Mouse (Mus musculus): ENCODE results near the gene Ank2. TPM values are rescaled to one million over a fixed set of nuclear protein-coding genes. Genes with fewer than 3 reads are reported as not detected.

Gene Ank2
- polyA plus RNA-seq, 1 experiment from 2014 or later: 157 TPM

- H3K4me1 ChIP-seq (replicated peaks): peaks cover 16% of the 10 kb centered on the region
- H3K9me3 ChIP-seq: no peaks in the 10 kb centered on the region
- no peak overlapping the region for H3K9ac ChIP-seq
- H3K36me3 ChIP-seq: no peaks in the 10 kb centered on the region
- no peaks in the 10 kb centered on the region for H3K27me3 ChIP-seq
- no peak overlapping the region for H3K4me2 ChIP-seq
- ATAC-seq (ENCODE audit: low FRiP score, low read depth): 0 out of 2 replicates have a peak, but pooled peaks have one; percentile 35
- WGBS: 69% methylated on average over 5 of the region's 5 CpGs
- H3K4me3 ChIP-seq: no peak overlapping the region
- H3K27ac ChIP-seq (replicated peaks): no peak overlapping the region
These were observed 361.6 kb downstream of the Ank2 start for GRCm38 (mm10) chr3:127137508-127137907.

- H3K4me2 ChIP-seq: no peak overlapping the region
- no peak overlapping the region for H3K9ac ChIP-seq
- no peaks in the 10 kb centered on the region for H3K27me3 ChIP-seq
- WGBS: 39% methylated on average over 2 of the region's 2 CpGs
- peaks cover 16% of the 10 kb centered on the region for H3K4me1 ChIP-seq (replicated peaks)
- H3K36me3 ChIP-seq: no peaks in the 10 kb centered on the region
- ATAC-seq (ENCODE audit: low FRiP score, low read depth): 0 out of 2 replicates have a peak, but pooled peaks have one; percentile 61
- H3K9me3 ChIP-seq: no peaks in the 10 kb centered on the region
- H3K27ac ChIP-seq (replicated peaks): peak overlapping the region; percentile 45; the same call in 1 of the 2 replicates
- H3K4me3 ChIP-seq: no peak overlapping the region
These were observed 365.1 kb downstream of the Ank2 start for GRCm38 (mm10) chr3:127134062-127134461.

GRCm38 (mm10) chr3:127131048-127131447, 368.1 kb downstream of the Ank2 start:
- no peak overlapping the region for H3K9ac ChIP-seq
- ATAC-seq (ENCODE audit: low FRiP score, low read depth): no peak
- no peaks in the 10 kb centered on the region for H3K9me3 ChIP-seq
- no peak overlapping the region for H3K4me2 ChIP-seq
- no peaks in the 10 kb centered on the region for H3K36me3 ChIP-seq
- no peaks in the 10 kb centered on the region for H3K27me3 ChIP-seq
- H3K4me1 ChIP-seq (replicated peaks): peaks cover 20% of the 10 kb centered on the region
- H3K27ac ChIP-seq (replicated peaks): no peak overlapping the region
- no peak overlapping the region for H3K4me3 ChIP-seq
- 49% methylated on average over 3 of the region's 3 CpGs for WGBS

- Histone ChIP-seq H3K9ac (no peak overlapping the region), H3K4me3 (no peak overlapping the region), H3K4me2 (no peak overlapping the region), H3K36me3 (no peaks in the 10 kb centered on the region), H3K27ac (replicated peaks) (no peak overlapping the region), H3K9me3 (no peaks in the 10 kb centered on the region), H3K27me3 (no peaks in the 10 kb centered on the region), H3K4me1 (replicated peaks) (peaks cover 20% of the 10 kb centered on the region)
- 65% methylated on average over 12 of the region's 12 CpGs for WGBS
- ATAC-seq (ENCODE audit: low FRiP score, low read depth): no peak
These were observed 368.9 kb downstream of the Ank2 start for GRCm38 (mm10) chr3:127130167-127130770.

- H3K27me3 ChIP-seq: no peaks in the 10 kb centered on the region
- no peak overlapping the region for H3K9ac ChIP-seq
- H3K36me3 ChIP-seq: no peaks in the 10 kb centered on the region
- H3K4me1 ChIP-seq (replicated peaks): peaks cover 18% of the 10 kb centered on the region
- H3K4me3 ChIP-seq: no peak overlapping the region
- H3K9me3 ChIP-seq: no peaks in the 10 kb centered on the region
- ATAC-seq (ENCODE audit: low FRiP score, low read depth): no peak
- H3K4me2 ChIP-seq: no peak overlapping the region
- WGBS: 45% methylated on average over 1 of the region's 1 CpGs
- no peak overlapping the region for H3K27ac ChIP-seq (replicated peaks)
These were observed 369.4 kb downstream of the Ank2 start for GRCm38 (mm10) chr3:127129750-127130149.

DNA sequence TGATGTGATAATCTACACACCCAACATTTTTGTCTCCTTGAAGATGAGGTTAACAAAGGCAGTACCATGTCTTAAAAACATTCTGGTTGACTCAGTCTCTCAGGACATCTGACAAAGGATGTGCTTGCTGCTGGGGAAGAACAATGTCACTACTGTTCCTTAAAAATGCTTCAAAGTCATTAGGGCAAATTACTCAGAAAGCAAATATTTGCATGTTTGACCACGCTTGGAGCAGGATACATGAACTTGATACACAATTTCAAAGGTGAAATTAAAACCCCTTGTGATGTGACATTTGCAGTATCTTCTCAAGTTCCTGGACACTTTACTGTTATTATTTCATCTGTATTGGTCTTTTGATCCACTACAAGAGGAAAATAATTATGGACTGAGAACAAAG, 371.5 kb downstream of the Ank2 start:
- WGBS: 55% methylated on average over 1 of the region's 1 CpGs
- H3K9ac ChIP-seq: no peak overlapping the region
- no peaks in the 10 kb centered on the region for H3K27me3 ChIP-seq
- no peak overlapping the region for H3K4me2 ChIP-seq
- no peak overlapping the region for H3K4me3 ChIP-seq
- no peaks in the 10 kb centered on the region for H3K9me3 ChIP-seq
- H3K27ac ChIP-seq (replicated peaks): no peak overlapping the region
- no peak for ATAC-seq (ENCODE audit: low FRiP score, low read depth)
- H3K4me1 ChIP-seq (replicated peaks): peaks cover 13% of the 10 kb centered on the region
- H3K36me3 ChIP-seq: no peaks in the 10 kb centered on the region

- Histone ChIP-seq H3K27ac (replicated peaks) (no peak overlapping the region), H3K4me2 (no peak overlapping the region), H3K9ac (no peak overlapping the region), H3K36me3 (no peaks in the 10 kb centered on the region), H3K27me3 (no peaks in the 10 kb centered on the region), H3K9me3 (no peaks in the 10 kb centered on the region), H3K4me3 (no peak overlapping the region), H3K4me1 (replicated peaks) (peaks cover 13% of the 10 kb centered on the region)
- ATAC-seq (ENCODE audit: low FRiP score, low read depth): no peak
- 61% methylated on average over 3 of the region's 3 CpGs for WGBS
These were observed 372.9 kb downstream of the Ank2 start for GRCm38 (mm10) chr3:127126220-127126619.

DNA sequence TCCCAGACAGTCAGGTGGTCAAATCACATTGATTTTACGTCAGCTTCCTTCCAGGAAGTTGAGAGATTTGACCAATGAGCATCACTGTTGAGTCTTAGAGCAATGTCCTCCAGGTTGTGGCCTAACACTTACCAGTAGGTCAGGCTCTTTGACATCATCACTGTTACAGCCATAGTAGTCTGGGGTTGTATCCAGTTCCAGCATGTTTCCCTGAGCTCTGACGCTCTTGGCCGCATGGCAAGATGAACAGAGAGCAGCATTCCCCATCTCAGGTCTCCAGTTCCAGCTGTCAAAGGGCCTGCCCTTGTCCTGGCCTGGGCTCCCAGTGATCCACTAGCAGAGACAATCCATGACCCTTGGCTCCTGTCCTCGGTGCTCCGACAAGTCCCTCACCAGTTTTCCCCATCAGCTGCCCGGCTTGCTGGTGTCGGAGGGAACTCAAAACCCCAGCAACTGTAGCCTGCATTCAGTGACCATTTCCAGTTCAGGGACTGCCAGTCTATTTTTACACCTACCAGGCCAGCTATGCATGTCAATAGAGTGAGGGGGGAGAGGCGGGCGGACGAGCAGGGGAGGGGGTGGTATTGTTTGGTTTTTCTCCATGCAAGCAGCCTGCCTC, 374.7 kb downstream of the Ank2 start:
- 31% methylated on average over 10 of the region's 10 CpGs for WGBS
- ATAC-seq (ENCODE audit: low FRiP score, low read depth): peak; percentile 39; the same call in 1 of the 2 replicates

GRCm38 (mm10) chr3:127123376-127123775, 375.8 kb downstream of the Ank2 start:
- no peak overlapping the region for H3K4me2 ChIP-seq
- H3K4me1 ChIP-seq (replicated peaks): peaks cover 13% of the 10 kb centered on the region
- no peaks in the 10 kb centered on the region for H3K36me3 ChIP-seq
- H3K9me3 ChIP-seq: no peaks in the 10 kb centered on the region
- H3K27ac ChIP-seq (replicated peaks): no peak overlapping the region
- WGBS: 39% methylated on average over 8 of the region's 8 CpGs
- H3K9ac ChIP-seq: no peak overlapping the region
- ATAC-seq (ENCODE audit: low FRiP score, low read depth): no peak
- H3K27me3 ChIP-seq: no peaks in the 10 kb centered on the region
- H3K4me3 ChIP-seq: no peak overlapping the region

More for the DNA sequence above, 374.7 kb downstream of the Ank2 start:
- H3K27ac ChIP-seq (replicated peaks): 0 out of 2 replicates have a peak overlapping the region, but pooled peaks have one; percentile 25
- no peaks in the 10 kb centered on the region for H3K9me3 ChIP-seq
- no peak overlapping the region for H3K9ac ChIP-seq
- no peak overlapping the region for H3K4me2 ChIP-seq
- no peak overlapping the region for H3K4me3 ChIP-seq
- H3K4me1 ChIP-seq (replicated peaks): peaks cover 13% of the 10 kb centered on the region
- H3K36me3 ChIP-seq: no peaks in the 10 kb centered on the region
- H3K27me3 ChIP-seq: no peaks in the 10 kb centered on the region

GRCm38 (mm10) chr3:127118777-127119176, 380.4 kb downstream of the Ank2 start:
- H3K27me3 ChIP-seq: no peaks in the 10 kb centered on the region
- 91% methylated on average over 4 of the region's 4 CpGs for WGBS
- H3K9me3 ChIP-seq: no peaks in the 10 kb centered on the region
- H3K4me1 ChIP-seq (replicated peaks): peaks cover 3% of the 10 kb centered on the region; the same call in 1 of the 2 replicates
- no peak overlapping the region for H3K4me3 ChIP-seq
- H3K36me3 ChIP-seq: no peaks in the 10 kb centered on the region
- H3K9ac ChIP-seq: no peak overlapping the region
- no peak for ATAC-seq (ENCODE audit: low FRiP score, low read depth)
- no peak overlapping the region for H3K4me2 ChIP-seq
- H3K27ac ChIP-seq (replicated peaks): no peak overlapping the region

DNA sequence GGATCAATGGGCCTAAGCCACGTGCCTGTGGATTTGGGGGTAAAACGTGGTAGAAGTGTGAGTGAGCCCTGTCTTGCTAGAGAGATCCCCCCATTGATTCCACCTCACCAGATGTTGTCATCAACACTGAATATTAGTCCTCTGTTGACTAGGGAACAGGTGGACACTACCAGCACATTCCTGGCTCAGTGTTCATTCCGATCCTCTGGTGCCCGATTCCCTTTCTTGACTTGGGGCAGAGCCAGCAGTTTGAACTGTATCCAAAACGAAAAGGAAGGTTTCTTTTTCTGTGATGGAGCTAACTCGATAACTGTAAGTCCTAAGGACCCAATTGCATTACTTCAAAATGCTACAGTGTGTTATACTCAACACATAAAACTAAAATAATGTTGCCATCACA, 382.9 kb downstream of the Ank2 start:
- H3K27ac ChIP-seq (replicated peaks): no peak overlapping the region
- H3K9me3 ChIP-seq: no peaks in the 10 kb centered on the region
- H3K36me3 ChIP-seq: no peaks in the 10 kb centered on the region
- no peaks in the 10 kb centered on the region for H3K27me3 ChIP-seq
- WGBS: 80% methylated on average over 6 of the region's 6 CpGs
- H3K4me1 ChIP-seq (replicated peaks): 0 out of 2 replicates have a peak, but pooled peaks cover 3% of the 10 kb centered on the region
- H3K4me2 ChIP-seq: no peak overlapping the region
- H3K4me3 ChIP-seq: no peak overlapping the region
- H3K9ac ChIP-seq: no peak overlapping the region
- no peak for ATAC-seq (ENCODE audit: low FRiP score, low read depth)

GRCm38 (mm10) chr3:127113238-127113637, 385.9 kb downstream of the Ank2 start:
- no peak overlapping the region for H3K4me3 ChIP-seq
- no peaks in the 10 kb centered on the region for H3K36me3 ChIP-seq
- no peak overlapping the region for H3K27ac ChIP-seq (replicated peaks)
- H3K9ac ChIP-seq: no peak overlapping the region
- ATAC-seq (ENCODE audit: low FRiP score, low read depth): no peak
- WGBS: 54% methylated on average over 7 of the region's 7 CpGs
- H3K4me2 ChIP-seq: no peak overlapping the region
- H3K9me3 ChIP-seq: no peaks in the 10 kb centered on the region
- 0 out of 2 replicates have a peak, but pooled peaks cover 5% of the 10 kb centered on the region for H3K4me1 ChIP-seq (replicated peaks)
- no peaks in the 10 kb centered on the region for H3K27me3 ChIP-seq

Data from hindbrain, embryonic 15.5 days (tissue).